Mouse (Mus musculus) thymus, adult 2 months (tissue): ENCODE measurements around the gene Cyb5b.

ENCODE experiments used
- CTCF ChIP-seq: fragments of 200-500 bp; IDR thresholded peaks from 2 replicates; pipeline ENCODE4 v1.5.1; 2012; ENCODE audit warnings: mild to moderate bottlenecking, control low read depth, low read length, moderate library complexity, borderline replicate concordance; ENCODE audit not compliant: control insufficient read depth, poor library complexity, insufficient read depth; ENCODE audit errors: extremely low read depth
- POLR2A ChIP-seq: fragments of 200-500 bp; IDR thresholded peaks from 2 replicates; pipeline ENCODE4 v1.6.1; 2012; ENCODE audit warnings: mild to moderate bottlenecking, low read length, control low read depth, moderate library complexity; ENCODE audit not compliant: control insufficient read depth, poor library complexity, insufficient read depth; ENCODE audit errors: extremely low read depth

- no peak for TF ChIP-seq CTCF
- no peak for TF ChIP-seq POLR2A
Observed at GRCm38 (mm10) chr8:107197901-107198826, 47.7 kb downstream of the Cyb5b start.
